Mouse (Mus musculus) midbrain, embryonic 11.5 days (tissue): ENCODE measurements around the gene Cyp2d11. TPM values are rescaled to one million over a fixed set of nuclear protein-coding genes. Genes with fewer than 3 reads are reported as not detected.
A peak's percentile ranks its signal among the peaks of the same experiment; 100 is the strongest.
"Not testable (repeated sequence)": the region's sequence is repeated elsewhere in the genome, so short reads cannot be mapped to it uniquely, and the experiment has no call there.

Source experiments
- ATAC-seq: fragments of 200-750 bp; cut with Nextera tagmentation; 2 replicates; pipeline ENCODE4 v1.8.0; 2017; ENCODE audit warnings: moderate TSS enrichment, moderate library complexity; ENCODE audit not compliant: low FRiP score
- DNase-seq: peaks from one replicate; pipeline ENCODE4 v3.0.0; 2015; ENCODE audit warnings: low spot score; ENCODE audit errors: missing footprints
- H3K27ac ChIP-seq: fragments of 300-500 bp; sonication (generic); 2 replicates; pipeline ENCODE4 v1.5.1; 2014; ENCODE audit warnings: low read depth, low read length
- H3K27me3 ChIP-seq: fragments of 300-500 bp; sonication (generic); 2 replicates; pipeline ENCODE4 v1.6.1; 2014; ENCODE audit warnings: mild to moderate bottlenecking, low read length, moderate library complexity, mixed read lengths; ENCODE audit not compliant: control insufficient read depth, insufficient read depth
- H3K36me3 ChIP-seq: fragments of 300-500 bp; sonication (generic); 2 replicates; pipeline ENCODE4 v1.6.1; 2014; ENCODE audit warnings: mild to moderate bottlenecking, low read length, moderate library complexity, mixed read lengths; ENCODE audit not compliant: control insufficient read depth, insufficient read depth
- H3K4me1 ChIP-seq: fragments of 300-500 bp; sonication (generic); 2 replicates; pipeline ENCODE4 v1.6.1; 2014; ENCODE audit warnings: low read length; ENCODE audit not compliant: control insufficient read depth, insufficient read depth
- H3K4me2 ChIP-seq: fragments of 300-500 bp; sonication (generic); 2 replicates; pipeline ENCODE4 v1.6.1; 2014; ENCODE audit warnings: mild to moderate bottlenecking, moderate library complexity
- H3K4me3 ChIP-seq: fragments of 300-500 bp; sonication (generic); 2 replicates; pipeline ENCODE4 v1.5.1; 2014; ENCODE audit warnings: low read depth, low read length
- H3K9ac ChIP-seq: fragments of 300-500 bp; sonication (generic); 2 replicates; pipeline ENCODE4 v1.6.1; 2014; ENCODE audit warnings: low read length
- H3K9me3 ChIP-seq: fragments of 300-500 bp; sonication (generic); 2 replicates; pipeline ENCODE4 v1.6.1; 2016; ENCODE audit warnings: low read length; ENCODE audit not compliant: control insufficient read depth
- WGBS: fragments of 180-500 bp; shearing (Covaris S2); extraction: QIAGEN DNeasy Blood & Tissue Kit; methylation state at CpG from one replicate; pipeline ENCODE4 v1.1.7; 2014; 5-methylcytosine and 5-hydroxymethylcytosine counted together
- polyA plus RNA-seq: library from polyadenylated mRNA; unstranded; fragments of >200 nt; fragmentation: Nextera tagmentation; extraction: Ambion mirVana; gene quantifications from 2 replicates; pipeline ENCODE4 v1.2.1, GENCODE M21; 2014

Gene Cyp2d11
- polyA plus RNA-seq, 1 experiment from 2014 or later: not detected

DNA sequence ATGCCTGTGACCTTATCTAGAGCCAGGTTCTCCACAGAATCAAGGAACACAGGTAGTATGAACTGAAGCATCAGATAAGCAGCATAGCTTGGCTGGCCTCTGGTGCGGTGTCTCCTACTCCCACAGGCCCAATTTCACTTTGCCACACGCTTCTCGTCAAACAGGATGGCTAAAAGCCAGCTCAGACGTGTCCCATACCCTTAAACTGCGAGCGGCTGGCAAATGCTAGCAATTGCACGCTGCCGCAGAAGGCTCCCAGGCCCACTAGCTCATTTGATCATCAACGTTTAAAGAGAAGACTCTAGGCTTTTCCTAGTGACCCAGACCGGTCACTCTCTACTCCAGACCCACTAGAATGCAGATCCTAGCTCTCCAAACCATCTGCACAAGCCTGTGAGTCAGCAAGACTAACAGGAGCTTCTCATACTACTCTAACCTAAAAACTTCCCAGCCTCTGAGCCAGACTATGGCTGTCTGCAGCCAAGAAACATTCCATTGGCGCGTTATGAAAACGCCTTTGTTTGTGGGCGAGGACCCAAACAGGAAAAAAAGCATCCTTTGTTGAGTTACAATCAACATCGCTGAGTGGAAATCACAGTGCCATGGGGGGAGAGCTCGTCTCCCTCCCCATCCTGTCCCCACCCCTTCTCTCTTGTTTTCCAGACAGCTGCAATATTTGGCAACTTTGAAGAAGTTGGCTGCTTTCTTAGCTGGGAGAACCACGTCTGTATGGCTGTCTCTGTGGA lies 17.3 kb downstream of the Cyp2d11 start:
- DNase-seq (no peak), ATAC-seq (no peak)
- WGBS: 75% methylated on average over 17 of the region's 17 CpGs
- Histone ChIP-seq H3K4me2 (no peak overlapping the region), H3K27me3 (no peaks in the 10 kb centered on the region), H3K4me1 (peaks cover 12% of the 10 kb centered on the region), H3K36me3 (no peaks in the 10 kb centered on the region), H3K9me3 (no peaks in the 10 kb centered on the region), H3K9ac (no peak overlapping the region), H3K4me3 (no peak overlapping the region), H3K27ac (no peak overlapping the region)

DNA sequence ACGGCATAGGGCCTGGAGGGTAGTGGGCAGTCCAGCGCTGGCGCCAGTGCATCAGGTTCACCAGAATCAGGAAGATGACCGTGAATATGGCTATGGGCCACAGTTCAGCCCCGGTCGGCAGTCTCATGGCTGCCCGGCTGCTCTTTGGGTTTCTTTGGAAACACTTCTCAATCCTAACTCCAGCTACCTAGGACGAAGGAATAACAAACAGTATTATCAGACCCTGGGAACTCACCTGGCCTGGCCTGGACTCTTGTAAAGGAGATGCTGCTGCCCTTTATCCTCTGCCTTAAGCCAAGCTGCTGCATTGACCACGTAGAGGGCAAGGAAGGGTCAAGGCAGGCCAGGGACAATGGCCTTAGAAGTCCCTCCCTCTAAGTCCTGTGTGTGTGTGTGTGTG lies 18.0 kb downstream of the Cyp2d11 start:
- Histone ChIP-seq H3K36me3 (no peaks in the 10 kb centered on the region), H3K27ac (no peak overlapping the region), H3K27me3 (no peaks in the 10 kb centered on the region), H3K9ac (no peak overlapping the region), H3K9me3 (no peaks in the 10 kb centered on the region), H3K4me1 (peaks cover 10% of the 10 kb centered on the region), H3K4me2 (no peak overlapping the region), H3K4me3 (no peak overlapping the region)
- no peak for ATAC-seq
- 87% methylated on average over 9 of the region's 9 CpGs for WGBS
- DNase-seq: peak; percentile 61

- H3K4me1 ChIP-seq: peaks cover under 1% of the 10 kb centered on the region; the same call in 1 of the 2 replicates
- no peaks in the 10 kb centered on the region for H3K9me3 ChIP-seq
- H3K36me3 ChIP-seq: no peaks in the 10 kb centered on the region
- no peaks in the 10 kb centered on the region for H3K27me3 ChIP-seq
- DNase-seq (peak; percentile 67), ATAC-seq (no peak)
- WGBS: 76% methylated on average over 5 of the region's 5 CpGs
- H3K27ac ChIP-seq: no peak overlapping the region
- H3K4me3 ChIP-seq: no peak overlapping the region
- H3K4me2 ChIP-seq: no peak overlapping the region
- no peak overlapping the region for H3K9ac ChIP-seq
Measured at GRCm38 (mm10) chr15:82374437-82374836, 19.4 kb downstream of the Cyp2d11 start.

DNA sequence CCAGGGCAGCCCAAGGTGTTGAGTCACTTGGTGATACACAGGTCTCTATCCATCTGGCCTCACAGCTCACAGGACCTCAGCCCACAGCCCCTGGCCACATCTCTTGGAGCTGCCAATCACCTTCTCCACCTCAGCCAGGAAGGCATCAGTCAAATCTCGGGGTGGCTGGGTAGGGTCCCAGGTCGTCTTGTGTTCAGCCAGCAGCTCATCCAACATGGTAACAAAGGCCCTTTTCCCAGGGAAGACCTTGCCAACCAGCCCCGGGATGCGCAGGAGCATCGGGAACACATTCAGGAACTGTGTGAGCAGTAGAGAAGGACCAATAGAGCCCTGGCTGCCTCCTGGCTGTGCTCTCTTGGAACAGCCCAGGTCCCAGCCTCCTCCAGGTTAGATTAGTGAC lies 20.8 kb downstream of the Cyp2d11 start:
- Histone ChIP-seq H3K9me3 (no peaks in the 10 kb centered on the region), H3K9ac (no peak overlapping the region), H3K27me3 (no peaks in the 10 kb centered on the region), H3K4me1 (no peaks in the 10 kb centered on the region), H3K36me3 (no peaks in the 10 kb centered on the region), H3K27ac (no peak overlapping the region), H3K4me2 (no peak overlapping the region), H3K4me3 (no peak overlapping the region)
- 96% methylated on average over 5 of the region's 5 CpGs for WGBS
- DNase-seq: peak; percentile 53
- ATAC-seq: no peak

DNA sequence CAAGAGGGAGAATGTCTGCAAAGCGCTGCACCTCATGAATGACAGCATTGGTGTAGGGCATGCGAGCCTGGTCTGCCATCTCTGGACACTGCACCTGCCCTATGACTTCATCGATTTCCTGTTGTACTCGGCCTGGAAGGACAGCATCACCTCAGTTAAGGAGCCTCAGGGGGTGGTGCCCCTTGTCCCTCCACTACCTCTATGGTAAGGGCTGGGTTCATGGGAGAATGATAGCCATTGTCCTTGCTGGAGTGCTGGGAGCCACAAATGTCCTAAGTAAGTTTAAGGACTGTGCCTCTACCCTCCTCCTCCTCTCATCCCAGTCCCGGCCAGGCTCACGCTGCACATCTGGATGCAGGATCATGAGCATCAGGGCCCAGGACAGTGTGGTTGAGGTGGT lies 21.4 kb downstream of the Cyp2d11 start:
- H3K9ac ChIP-seq: no peak overlapping the region
- H3K9me3 ChIP-seq: no peaks in the 10 kb centered on the region
- no peaks in the 10 kb centered on the region for H3K36me3 ChIP-seq
- no peak overlapping the region for H3K4me2 ChIP-seq
- H3K4me3 ChIP-seq: no peak overlapping the region
- H3K27ac ChIP-seq: no peak overlapping the region
- 89% methylated on average over 6 of the region's 6 CpGs for WGBS
- DNase-seq (peak; percentile 17), ATAC-seq (no peak)
- H3K27me3 ChIP-seq: no peaks in the 10 kb centered on the region
- no peaks in the 10 kb centered on the region for H3K4me1 ChIP-seq

GRCm38 (mm10) chr15:82368851-82369250 lies 25.0 kb downstream of the Cyp2d11 start:
- no peak overlapping the region for H3K9ac ChIP-seq
- 73% methylated on average over 1 of the region's 1 CpGs for WGBS
- DNase-seq: peak; percentile 23

GRCm38 (mm10) chr15:82368146-82368545 lies 25.7 kb downstream of the Cyp2d11 start:
- Histone ChIP-seq H3K36me3 (no peaks in the 10 kb centered on the region), H3K4me3 (no peak overlapping the region), H3K9me3 (no peaks in the 10 kb centered on the region), H3K4me2 (no peak overlapping the region), H3K9ac (no peak overlapping the region), H3K4me1 (no peaks in the 10 kb centered on the region), H3K27me3 (no peaks in the 10 kb centered on the region), H3K27ac (no peak overlapping the region)
- DNase-seq: peak; percentile 56
- 90% methylated on average over 4 of the region's 4 CpGs for WGBS
- no peak for ATAC-seq

More at GRCm38 (mm10) chr15:82368851-82369250, 25.0 kb downstream of the Cyp2d11 start:
- H3K27ac ChIP-seq: no peak overlapping the region
- no peaks in the 10 kb centered on the region for H3K27me3 ChIP-seq
- H3K4me1 ChIP-seq: no peaks in the 10 kb centered on the region
- H3K9me3 ChIP-seq: no peaks in the 10 kb centered on the region
- no peak overlapping the region for H3K4me3 ChIP-seq
- H3K36me3 ChIP-seq: no peaks in the 10 kb centered on the region
- ATAC-seq: no peak
- no peak overlapping the region for H3K4me2 ChIP-seq

- not testable (repeated sequence) for ATAC-seq, H3K4me3 ChIP-seq, H3K36me3 ChIP-seq
Measured at GRCm38 (mm10) chr15:82364561-82364960, 29.3 kb downstream of the Cyp2d11 start.

DNA sequence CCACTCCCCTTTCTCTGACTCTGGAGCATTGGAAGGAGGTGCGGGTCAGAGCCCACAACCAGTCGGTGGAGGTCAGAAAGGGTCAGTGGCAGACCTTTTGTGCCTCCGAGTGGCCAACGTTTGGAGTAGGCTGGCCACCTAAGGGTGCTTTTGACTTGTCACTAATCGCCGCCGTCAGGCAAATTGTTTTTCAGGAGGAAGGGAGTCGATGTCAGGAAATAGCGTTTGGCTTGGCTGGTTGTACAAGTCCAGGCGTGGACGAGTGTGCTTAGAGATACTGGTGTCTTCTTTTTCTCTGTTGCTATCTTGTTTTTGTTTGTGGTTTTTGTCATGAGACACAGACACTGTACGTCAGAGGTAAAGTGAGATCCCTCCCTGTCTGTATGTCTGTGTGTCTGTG lies 30.0 kb downstream of the Cyp2d11 start:
- not testable (repeated sequence) for H3K9ac ChIP-seq, H3K27ac ChIP-seq, H3K36me3 ChIP-seq, H3K4me2 ChIP-seq, ATAC-seq, H3K27me3 ChIP-seq, H3K4me1 ChIP-seq, H3K9me3 ChIP-seq, H3K4me3 ChIP-seq, DNase-seq
- 82% methylated on average over 7 of the region's 12 CpGs for WGBS

More at GRCm38 (mm10) chr15:82364561-82364960, 29.3 kb downstream of the Cyp2d11 start:
- not testable (repeated sequence) for H3K4me1 ChIP-seq, H3K9me3 ChIP-seq, DNase-seq, H3K9ac ChIP-seq, H3K27me3 ChIP-seq, H3K4me2 ChIP-seq, H3K27ac ChIP-seq
- 10% methylated on average over 6 of the region's 9 CpGs for WGBS
